Mouse (Mus musculus): ENCODE data around the gene Mutyh. TPM values are rescaled to one million over a fixed set of nuclear protein-coding genes. Genes with fewer than 3 reads are reported as not detected.

Gene Mutyh
- 16.4 TPM for polyA plus RNA-seq (2017; shearing (Covaris generic))

DNA sequence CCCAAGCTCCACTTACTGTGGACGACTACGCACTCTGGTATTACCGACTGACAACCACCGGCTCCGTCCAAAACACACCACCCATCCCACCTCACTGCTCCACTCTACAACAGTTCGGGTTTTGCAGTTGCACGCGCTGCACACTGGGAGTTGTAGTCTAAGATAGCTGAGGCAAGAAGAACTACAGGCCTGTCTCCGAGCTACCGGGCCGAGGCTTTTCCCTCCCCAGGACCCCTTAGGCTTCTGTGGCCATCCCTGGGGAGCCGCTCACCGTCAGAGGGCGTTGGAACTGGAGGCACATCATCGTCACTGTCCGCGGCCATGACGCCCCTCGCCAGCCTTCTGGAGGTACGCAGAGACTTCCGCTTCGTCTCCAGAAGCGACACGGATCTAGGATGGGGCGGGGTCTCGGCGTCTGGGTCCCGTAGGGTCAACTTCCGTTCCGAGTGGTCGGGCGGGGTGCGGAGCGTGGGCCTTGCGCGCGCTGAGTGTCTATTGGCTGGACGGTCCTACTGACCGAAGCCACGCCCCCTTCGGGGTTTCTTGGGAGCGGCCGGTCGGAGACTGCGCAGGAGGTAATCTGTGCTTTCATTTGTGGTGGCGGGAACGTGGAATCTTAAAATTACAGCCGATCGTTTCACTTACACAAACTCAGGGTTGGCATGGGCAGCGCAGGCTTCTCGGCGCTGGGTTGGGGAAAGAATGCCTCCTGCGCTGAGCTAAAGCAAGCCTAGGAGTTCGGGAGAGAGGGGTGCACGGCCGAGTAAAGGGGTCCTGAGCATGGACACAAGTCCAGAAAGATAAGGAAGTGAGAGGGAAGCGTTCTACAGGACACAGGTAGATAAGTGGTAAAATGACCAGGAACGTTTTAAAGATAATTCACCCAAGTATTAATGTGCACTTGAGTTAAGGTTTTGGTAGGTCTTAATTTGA is at the start of gene Mutyh, which contains the start of gene Toe1:
Mutyh (plus strand) TSS at position 527 of the 933 bp plus-strand sequence.
Toe1 (minus strand) TSS at position 444 of the 933 bp plus-strand sequence.

DNA sequence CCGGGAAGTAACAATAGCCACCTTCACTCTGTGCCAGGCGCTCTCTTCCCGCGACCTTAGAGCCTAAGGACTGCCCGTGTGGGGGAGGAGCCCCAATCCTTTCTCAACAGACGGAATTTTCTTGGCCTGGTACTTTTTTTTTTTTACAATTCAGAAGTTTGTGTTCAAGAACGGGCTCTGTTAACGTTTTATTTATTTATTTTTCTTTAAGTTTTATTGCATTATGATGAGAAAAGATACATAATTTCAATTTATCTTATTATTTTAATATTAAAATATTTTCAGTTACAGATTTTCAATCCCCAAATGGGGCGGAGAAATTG is 14.1 kb downstream of the Mutyh start, which contains the start of gene Hpdl:
Hpdl (minus strand) TSS at position 14 of the 323 bp plus-strand sequence.

Other genes starting within 250 kb of the Mutyh start
- 14.9 TPM for gene Ccdc17, start 211.1 kb upstream of the Mutyh start, polyA plus RNA-seq (2017; shearing (Covaris generic))
- gene Nasp, start 179.8 kb upstream of the Mutyh start, polyA plus RNA-seq (2017; shearing (Covaris generic)) = 50.5 TPM
- gene Akr1a1, start 156.0 kb upstream of the Mutyh start, polyA plus RNA-seq (2017; shearing (Covaris generic)) = 274 TPM
- 546 TPM for gene Prdx1, start 122.2 kb upstream of the Mutyh start, polyA plus RNA-seq (2017; shearing (Covaris generic))
- 8.6 TPM for gene Mmachc, start 99.3 kb upstream of the Mutyh start, polyA plus RNA-seq (2017; shearing (Covaris generic))
- gene Ccdc163, start 99.2 kb upstream of the Mutyh start, polyA plus RNA-seq (2017; shearing (Covaris generic)) = 16.4 TPM
- 8.4 TPM for gene Tesk2, start 86.8 kb upstream of the Mutyh start, polyA plus RNA-seq (2017; shearing (Covaris generic))
- 39.7 TPM for gene Toe1, start 83 bp upstream of the Mutyh start, polyA plus RNA-seq (2017; shearing (Covaris generic))
- 0.38 TPM for gene Hpdl, start 14.0 kb downstream of the Mutyh start, polyA plus RNA-seq (2017; shearing (Covaris generic))
- gene Zswim5, start 69.7 kb downstream of the Mutyh start, polyA plus RNA-seq (2017; shearing (Covaris generic)) = 0.04 TPM
- gene Urod, start 186.7 kb downstream of the Mutyh start, polyA plus RNA-seq (2017; shearing (Covaris generic)) = 100.0 TPM
- 34.9 TPM for gene Hectd3, start 187.6 kb downstream of the Mutyh start, polyA plus RNA-seq (2017; shearing (Covaris generic))
- 32.6 TPM for gene Eif2b3, start 211.7 kb downstream of the Mutyh start, polyA plus RNA-seq (2017; shearing (Covaris generic))